In the genomic region with DNA sequence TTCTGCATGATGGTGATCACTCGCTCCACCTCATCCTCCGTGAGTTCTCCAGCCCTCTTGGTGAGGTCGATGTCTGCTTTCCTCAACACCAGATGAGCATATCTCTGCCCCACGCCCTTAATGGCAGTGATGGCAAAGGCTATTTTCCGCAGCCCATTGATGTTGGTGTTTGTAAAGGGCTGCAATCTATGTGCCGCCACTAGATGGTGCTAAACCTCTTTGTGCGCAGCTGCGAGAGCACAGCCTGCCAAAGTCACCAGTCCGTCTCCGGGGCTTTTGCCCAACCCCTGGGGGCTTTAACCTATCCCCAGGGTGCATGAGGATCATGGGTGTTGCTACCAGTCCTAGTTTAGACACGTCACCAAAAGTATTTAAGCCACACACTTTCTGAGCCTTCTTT, we compare ENCODE assay signal across 8 mouse cellular contexts.
DNase-seq lines count a peak whose midpoint lies in the region; ATAC-seq and TF ChIP-seq lines count a peak whose summit lies in the region.
"Not testable (repeated sequence)": the region's sequence is repeated elsewhere in the genome, so short reads cannot be mapped to it uniquely, and the experiment has no call there.

No protein-coding gene starts in this region.

- H3K36me3 ChIP-seq in liver, postnatal 0 days (replicated peaks; ENCODE audit: insufficient read depth, low read length) = not testable (repeated sequence)

- not testable (repeated sequence) for H3K9ac ChIP-seq in liver, postnatal 0 days (replicated peaks)

- not testable (repeated sequence) for H3K4me3 ChIP-seq in liver, postnatal 0 days (ENCODE audit: low read depth, low read length)

- 19% methylated on average over 11 of the region's 11 CpGs for WGBS in liver, postnatal 0 days (ENCODE audit: insufficient replicate concordance)

- ATAC-seq in liver, postnatal 0 days = not testable (repeated sequence)

- DNase-seq in B cell, adult 2 months = peak; percentile 1 to 3
- peak; percentile 13 for DNase-seq in adrenal gland, adult 2 months
- peak; percentile 0 for DNase-seq in embryo, embryonic 10.5 days (ENCODE audit: low spot score)
- DNase-seq in induced T-regulatory cell, adult 2 months (ENCODE audit: low read depth) = peak; percentile 11
- peak; percentile 25 for DNase-seq in kidney, postnatal 10 days
- not testable (repeated sequence) for DNase-seq in liver, postnatal 0 days
- DNase-seq in neural tube, embryonic 10.5 days (ENCODE audit: extremely low spot score, low spot score) = peak; percentile 12
- DNase-seq in testis, postnatal 10 days (ENCODE audit: low spot score) = peak; percentile 43

- TF ChIP-seq EP300 in liver, postnatal 0 days (IDR thresholded peaks at IDR 0.05; ENCODE audit: low read depth) = not testable (repeated sequence)

- not testable (repeated sequence) for H3K27me3 ChIP-seq in liver, postnatal 0 days (ENCODE audit: insufficient read depth, low read length)

- H3K4me1 ChIP-seq in liver, postnatal 0 days (ENCODE audit: insufficient read depth) = not testable (repeated sequence)

- not testable (repeated sequence) for H3K4me2 ChIP-seq in liver, postnatal 0 days (ENCODE audit: low read depth, low read length)

- TF ChIP-seq CTCF in liver, postnatal 0 days (IDR thresholded peaks at IDR 0.05; ENCODE audit: low read depth) = peak; percentile 57

- not testable (repeated sequence) for H3K27ac ChIP-seq in liver, postnatal 0 days (ENCODE audit: low read depth)

- H3K9me3 ChIP-seq in liver, postnatal 0 days (ENCODE audit: low read length) = not testable (repeated sequence)
